11 mouse cellular contexts compared by ENCODE assay signal in genomic region chr10:79873313-79873712, GRCm38 (mm10). TPM values are rescaled to one million over a fixed set of nuclear protein-coding genes. Genes with fewer than 3 reads are reported as not detected.
DNase-seq lines count a peak whose midpoint lies in the region; ATAC-seq and TF ChIP-seq lines count a peak whose summit lies in the region.
"Had no signal": no experiment of that assay in that cellular context is flagged by ENCODE, and none has a peak within 500 bp of the region (broad histone marks: within the 10 kb centered on the region; RNA-seq: fewer than 3 reads in every experiment).

No protein-coding gene starts in this region.

- H3K4me3 ChIP-seq in stomach, embryonic 14.5 days (ENCODE audit: low read depth, low read length) = peak overlapping the region; percentile 76
- no peak overlapping the region for H3K4me3 ChIP-seq in stomach, postnatal 0 days (ENCODE audit: low read depth, low read length)
- peak overlapping the region; percentile 58 for H3K4me3 ChIP-seq in limb, embryonic 14.5 days (replicated peaks; ENCODE audit: low read length)
- H3K4me3 ChIP-seq in stomach, embryonic 16.5 days (replicated peaks; ENCODE audit: low read length) = peak overlapping the region; percentile 67

- TF ChIP-seq POLR2A in limb, embryonic 14.5 days (IDR thresholded peaks at IDR 0.05; ENCODE audit: borderline replicate concordance, extremely low read depth, insufficient read depth, insufficient read length) = no peak

- H3K9ac ChIP-seq in stomach, embryonic 14.5 days (replicated peaks; ENCODE audit: low read depth, low read length) = peak overlapping the region; percentile 82
- H3K9ac ChIP-seq in stomach, postnatal 0 days (ENCODE audit: low read length) = no peak overlapping the region
- peak overlapping the region; percentile 88 for H3K9ac ChIP-seq in limb, embryonic 14.5 days (ENCODE audit: low read depth, low read length, severe bottlenecking)
- peak overlapping the region; percentile 85 for H3K9ac ChIP-seq in stomach, embryonic 16.5 days (ENCODE audit: low read length)

- TF ChIP-seq EP300 in stomach, postnatal 0 days (optimal IDR thresholded peaks at IDR 0.05) = no peak

- peaks cover 18% of the 10 kb centered on the region for H3K4me1 ChIP-seq in stomach, embryonic 14.5 days (ENCODE audit: control insufficient read depth, insufficient read depth, low read length)
- H3K4me1 ChIP-seq in stomach, postnatal 0 days (replicated peaks; ENCODE audit: control insufficient read depth, insufficient read depth) = no peaks in the 10 kb centered on the region
- H3K4me1 ChIP-seq in limb, embryonic 14.5 days (ENCODE audit: control insufficient read depth, insufficient read depth, low read length) = peaks cover 16% of the 10 kb centered on the region; the same call in 1 of the 2 replicates
- peaks cover 8% of the 10 kb centered on the region for H3K4me1 ChIP-seq in stomach, embryonic 16.5 days (ENCODE audit: control insufficient read depth, insufficient read depth, low read length)

- no peaks in the 10 kb centered on the region for H3K36me3 ChIP-seq in stomach, embryonic 14.5 days (ENCODE audit: control insufficient read depth, insufficient read depth, low read length)
- H3K36me3 ChIP-seq in stomach, postnatal 0 days (ENCODE audit: control insufficient read depth, insufficient read depth, low read length) = no peaks in the 10 kb centered on the region
- H3K36me3 ChIP-seq in limb, embryonic 14.5 days (ENCODE audit: control insufficient read depth, insufficient read depth, low read length) = peaks cover 29% of the 10 kb centered on the region
- no peaks in the 10 kb centered on the region for H3K36me3 ChIP-seq in stomach, embryonic 16.5 days (ENCODE audit: control insufficient read depth, insufficient read depth, low read length)

- H3K27me3 ChIP-seq in stomach, embryonic 14.5 days (ENCODE audit: control insufficient read depth, insufficient read depth, low read length) = no peaks in the 10 kb centered on the region
- H3K27me3 ChIP-seq in stomach, postnatal 0 days (ENCODE audit: control insufficient read depth, insufficient read depth, low read length) = no peaks in the 10 kb centered on the region
- no peaks in the 10 kb centered on the region for H3K27me3 ChIP-seq in limb, embryonic 14.5 days (ENCODE audit: control insufficient read depth, insufficient read depth, low read length)
- no peaks in the 10 kb centered on the region for H3K27me3 ChIP-seq in stomach, embryonic 16.5 days (ENCODE audit: control insufficient read depth, insufficient read depth, low read length)

- WGBS in stomach, embryonic 14.5 days = 11% methylated on average over 6 of the region's 6 CpGs
- WGBS in stomach, postnatal 0 days = 25% methylated on average over 6 of the region's 6 CpGs
- WGBS in limb, embryonic 14.5 days = 11% methylated on average over 6 of the region's 6 CpGs
- WGBS in stomach, embryonic 16.5 days = 10% methylated on average over 6 of the region's 6 CpGs

- DNase-seq in embryo, embryonic 10.5 days (ENCODE audit: low spot score) = peak; percentile 25
- DNase-seq in embryo, embryonic 10 days (ENCODE audit: low spot score) = no peak
- DNase-seq in stomach, postnatal 0 days (ENCODE audit: low spot score) = no peak
- no peak for DNase-seq in limb, embryonic 14.5 days (ENCODE audit: low spot score)
- no peak for DNase-seq in frontal cortex, adult 2 months (ENCODE audit: extremely low spot score in 1 of 2, low spot score in 1 of 2)
- DNase-seq: cerebellum, adult 8-10 months; heart, adult 18-20 months; lung, adult 2 months had no signal

- no peak overlapping the region for H3K27ac ChIP-seq in stomach, embryonic 14.5 days (ENCODE audit: low read length)
- no peak overlapping the region for H3K27ac ChIP-seq in stomach, postnatal 0 days (replicated peaks)
- 0 out of 2 replicates have a peak overlapping the region, but pooled peaks have one; percentile 75 for H3K27ac ChIP-seq in limb, embryonic 14.5 days (replicated peaks; ENCODE audit: low read depth, low read length)
- no peak overlapping the region for H3K27ac ChIP-seq in stomach, embryonic 16.5 days (ENCODE audit: low read length)

- H3K9me3 ChIP-seq in stomach, embryonic 14.5 days (ENCODE audit: control insufficient read depth, low read depth, low read length) = no peaks in the 10 kb centered on the region
- H3K9me3 ChIP-seq in stomach, postnatal 0 days (ENCODE audit: control insufficient read depth, low read length) = no peaks in the 10 kb centered on the region
- no peaks in the 10 kb centered on the region for H3K9me3 ChIP-seq in limb, embryonic 14.5 days (ENCODE audit: control insufficient read depth, low read length)
- H3K9me3 ChIP-seq in stomach, embryonic 16.5 days (replicated peaks; ENCODE audit: control insufficient read depth, low read length) = no peaks in the 10 kb centered on the region

- peak overlapping the region; percentile 92 for H3K4me2 ChIP-seq in stomach, embryonic 14.5 days (replicated peaks; ENCODE audit: low read depth, low read length)
- no peak overlapping the region for H3K4me2 ChIP-seq in stomach, postnatal 0 days (replicated peaks; ENCODE audit: low read depth)
- H3K4me2 ChIP-seq in limb, embryonic 14.5 days (replicated peaks; ENCODE audit: low read depth, low read length, severe bottlenecking) = peak overlapping the region; percentile 72
- H3K4me2 ChIP-seq in stomach, embryonic 16.5 days (ENCODE audit: low read depth, low read length) = peak overlapping the region; percentile 99

- no peak for ATAC-seq in stomach, embryonic 14.5 days (ENCODE audit: insufficient number of reproducible peaks, insufficient read depth, low FRiP score, low read depth)
- ATAC-seq in stomach, postnatal 0 days (ENCODE audit: low FRiP score, low TSS enrichment) = no peak
- ATAC-seq in limb, embryonic 14.5 days (ENCODE audit: low FRiP score, low read depth) = no peak
- ATAC-seq in stomach, embryonic 16.5 days (ENCODE audit: insufficient read depth, low FRiP score) = no peak
- ATAC-seq in erythroblast, adult 5-6 weeks (replicated peaks; ENCODE audit: low FRiP score, poor library complexity, severe bottlenecking) = no peak

- no peak for TF ChIP-seq CTCF in stomach, postnatal 0 days (IDR thresholded peaks at IDR 0.05; ENCODE audit: low read depth)

RNA-seq across cellular contexts. Expression of gene Prtn3, which starts 1.0 kb away (rescaled TPM):
- polyA plus RNA-seq in stomach, embryonic 14.5 days (2014; fragmentation: Nextera tagmentation; extraction: Ambion mirVana) = 2.9 and 5.6 TPM in 2 replicates
- 0.86 and 0.87 TPM in 2 replicates for polyA plus RNA-seq in stomach, postnatal 0 days (2015; fragmentation: Nextera tagmentation; extraction: Ambion mirVana)
- 10.3 and 17.3 TPM in 2 replicates for polyA plus RNA-seq in limb, embryonic 14.5 days (2012; rRNA removed)
- 5.9 and 8.2 TPM in 2 replicates for polyA plus RNA-seq in limb, embryonic 14.5 days (2014; fragmentation: Nextera tagmentation; extraction: Ambion mirVana)
- 4.1 and 7.2 TPM in 2 replicates for polyA plus RNA-seq in stomach, embryonic 16.5 days (2015; fragmentation: Nextera tagmentation; extraction: Ambion mirVana)
- 5.8 and 6.7 TPM in 2 replicates for polyA plus RNA-seq in frontal cortex, adult 2 months (2012; rRNA removed)
- 420 and 449 TPM in 2 replicates for total RNA-seq in erythroblast, adult 5-6 weeks (2015; ENCODE audit: low replicate concordance)
- total RNA-seq in erythroblast, adult 5-6 weeks (2017; ENCODE audit: low replicate concordance) = 114 and 118 TPM in 2 replicates
- total RNA-seq: heart, adult 18-20 months had no signal

RNA-seq across cellular contexts. Expression of gene Plppr3, which starts 1.1 kb away (rescaled TPM):
- polyA plus RNA-seq in stomach, embryonic 14.5 days (2014; fragmentation: Nextera tagmentation; extraction: Ambion mirVana) = 41.3 and 51.7 TPM in 2 replicates
- polyA plus RNA-seq in stomach, postnatal 0 days (2015; fragmentation: Nextera tagmentation; extraction: Ambion mirVana) = 5.5 and 7.0 TPM in 2 replicates
- 220 and 326 TPM in 2 replicates for polyA plus RNA-seq in limb, embryonic 14.5 days (2012; rRNA removed)
- polyA plus RNA-seq in limb, embryonic 14.5 days (2014; fragmentation: Nextera tagmentation; extraction: Ambion mirVana) = 61.5 and 79.7 TPM in 2 replicates
- 28.7 and 29.1 TPM in 2 replicates for polyA plus RNA-seq in stomach, embryonic 16.5 days (2015; fragmentation: Nextera tagmentation; extraction: Ambion mirVana)
- 124 and 134 TPM in 2 replicates for polyA plus RNA-seq in frontal cortex, adult 2 months (2012; rRNA removed)
- 2.1 and 3.1 TPM in 2 replicates for total RNA-seq in erythroblast, adult 5-6 weeks (2015; ENCODE audit: low replicate concordance)
- total RNA-seq in erythroblast, adult 5-6 weeks (2017; ENCODE audit: low replicate concordance) = 4.9 and 6.8 TPM in 2 replicates

RNA-seq across cellular contexts. Expression of gene Elane, which starts 12.7 kb away (rescaled TPM):
- 0.88 and 3.3 TPM in 2 replicates for polyA plus RNA-seq in stomach, embryonic 14.5 days (2014; fragmentation: Nextera tagmentation; extraction: Ambion mirVana)
- 0.30 and 0.55 TPM in 2 replicates for polyA plus RNA-seq in stomach, postnatal 0 days (2015; fragmentation: Nextera tagmentation; extraction: Ambion mirVana)
- 0.35 and 1.8 TPM in 2 replicates for polyA plus RNA-seq in limb, embryonic 14.5 days (2012; rRNA removed)
- polyA plus RNA-seq in limb, embryonic 14.5 days (2014; fragmentation: Nextera tagmentation; extraction: Ambion mirVana) = 0.62 and 1.2 TPM in 2 replicates
- 6.3 and 9.8 TPM in 2 replicates for polyA plus RNA-seq in stomach, embryonic 16.5 days (2015; fragmentation: Nextera tagmentation; extraction: Ambion mirVana)
- 0.27 TPM in 1 of 2 replicates, not detected in the other for polyA plus RNA-seq in frontal cortex, adult 2 months (2012; rRNA removed)
- 996 and 1,031 TPM in 2 replicates for total RNA-seq in erythroblast, adult 5-6 weeks (2015; ENCODE audit: low replicate concordance)
- total RNA-seq in erythroblast, adult 5-6 weeks (2017; ENCODE audit: low replicate concordance) = 253 and 405 TPM in 2 replicates
- total RNA-seq: heart, adult 18-20 months had no signal

RNA-seq across cellular contexts. Expression of gene Cfd, which starts 17.3 kb away (rescaled TPM):
- not detected in 2 replicates for polyA plus RNA-seq in stomach, embryonic 14.5 days (2014; fragmentation: Nextera tagmentation; extraction: Ambion mirVana)
- polyA plus RNA-seq in stomach, postnatal 0 days (2015; fragmentation: Nextera tagmentation; extraction: Ambion mirVana) = not detected in 2 replicates
- polyA plus RNA-seq in limb, embryonic 14.5 days (2012; rRNA removed) = 1.1 and 2.3 TPM in 2 replicates
- not detected in 2 replicates for polyA plus RNA-seq in limb, embryonic 14.5 days (2014; fragmentation: Nextera tagmentation; extraction: Ambion mirVana)
- not detected in 2 replicates for polyA plus RNA-seq in stomach, embryonic 16.5 days (2015; fragmentation: Nextera tagmentation; extraction: Ambion mirVana)
- 1.1 and 3.5 TPM in 2 replicates for polyA plus RNA-seq in frontal cortex, adult 2 months (2012; rRNA removed)
- total RNA-seq in erythroblast, adult 5-6 weeks (2015; ENCODE audit: low replicate concordance) = not detected in 2 replicates
- not detected in 2 replicates for total RNA-seq in erythroblast, adult 5-6 weeks (2017; ENCODE audit: low replicate concordance)

RNA-seq across cellular contexts. Expression of gene Ptbp1, which starts 19.1 kb away (rescaled TPM):
- polyA plus RNA-seq in stomach, embryonic 14.5 days (2014; fragmentation: Nextera tagmentation; extraction: Ambion mirVana) = 237 and 275 TPM in 2 replicates
- polyA plus RNA-seq in stomach, postnatal 0 days (2015; fragmentation: Nextera tagmentation; extraction: Ambion mirVana) = 99.3 and 103 TPM in 2 replicates
- polyA plus RNA-seq in limb, embryonic 14.5 days (2012; rRNA removed) = 536 and 644 TPM in 2 replicates
- 262 and 279 TPM in 2 replicates for polyA plus RNA-seq in limb, embryonic 14.5 days (2014; fragmentation: Nextera tagmentation; extraction: Ambion mirVana)
- polyA plus RNA-seq in stomach, embryonic 16.5 days (2015; fragmentation: Nextera tagmentation; extraction: Ambion mirVana) = 268 and 308 TPM in 2 replicates
- 59.5 and 71.5 TPM in 2 replicates for polyA plus RNA-seq in frontal cortex, adult 2 months (2012; rRNA removed)
- 45.2 and 66.7 TPM in 2 replicates for total RNA-seq in erythroblast, adult 5-6 weeks (2015; ENCODE audit: low replicate concordance)
- 38.2 and 53.2 TPM in 2 replicates for total RNA-seq in erythroblast, adult 5-6 weeks (2017; ENCODE audit: low replicate concordance)
